8 mouse cellular contexts compared by ENCODE assay signal in the genomic region with DNA sequence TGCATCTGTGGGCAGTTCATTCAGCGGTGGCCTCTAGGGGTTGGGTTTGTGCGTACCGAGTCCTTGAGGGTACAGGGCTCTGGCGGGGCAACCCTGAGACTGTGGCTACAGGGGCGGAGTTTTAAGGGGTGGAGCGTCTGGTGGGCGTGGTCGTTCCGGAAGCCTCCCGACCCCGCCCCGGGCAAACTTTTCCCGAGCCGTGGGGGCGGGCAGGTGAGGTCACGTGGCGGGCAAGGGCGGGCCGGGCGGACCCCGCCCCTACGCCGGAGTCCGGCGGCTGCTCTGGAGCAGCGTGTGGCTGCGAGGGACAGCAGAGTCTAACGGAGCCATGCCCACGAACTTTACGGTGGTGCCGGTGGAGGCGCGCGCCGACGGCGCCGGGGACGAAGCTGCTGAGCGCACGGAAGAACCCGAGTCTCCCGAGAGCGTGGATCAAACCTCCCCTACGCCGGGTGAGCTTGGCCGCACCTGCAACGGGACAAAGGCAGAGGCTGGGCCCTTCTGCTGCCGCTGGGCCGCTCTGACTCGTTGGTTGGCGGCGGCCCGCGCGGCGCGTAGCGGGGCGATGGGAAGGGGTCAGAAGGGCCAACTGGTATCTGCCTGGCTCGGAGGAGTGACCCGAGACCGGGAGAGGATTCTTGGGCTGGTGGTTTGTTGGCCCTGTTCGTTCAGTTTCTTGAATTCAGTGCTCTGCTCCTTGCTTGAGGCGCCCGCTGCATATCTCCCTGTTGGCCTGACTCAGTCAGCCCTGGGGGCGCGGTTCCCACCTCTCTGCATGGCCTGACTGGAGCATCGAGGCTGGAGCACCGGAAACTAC. TPM values are rescaled to one million over a fixed set of nuclear protein-coding genes. Genes with fewer than 3 reads are reported as not detected.
A peak's percentile ranks its signal among the peaks of the same experiment; 100 is the strongest.
DNase-seq lines count a peak whose midpoint lies in the region; ATAC-seq and TF ChIP-seq lines count a peak whose summit lies in the region.

No protein-coding gene starts in this region.

- H3K9me3 ChIP-seq in embryonic facial prominence, embryonic 15.5 days (replicated peaks), result no peaks in the 10 kb centered on the region
- H3K9me3 ChIP-seq in heart, embryonic 10.5 days, result no peaks in the 10 kb centered on the region
- H3K9me3 ChIP-seq in liver, embryonic 14.5 days (ENCODE audit: control insufficient read depth, low read length), result no peaks in the 10 kb centered on the region
- H3K9me3 ChIP-seq in stomach, embryonic 16.5 days (replicated peaks; ENCODE audit: control insufficient read depth, low read length), result no peaks in the 10 kb centered on the region

- no peaks in the 10 kb centered on the region for H3K36me3 ChIP-seq in embryonic facial prominence, embryonic 15.5 days
- H3K36me3 ChIP-seq in heart, embryonic 10.5 days, result peaks cover 4% of the 10 kb centered on the region; the same call in 1 of the 2 replicates
- H3K36me3 ChIP-seq in liver, embryonic 14.5 days (replicated peaks; ENCODE audit: control insufficient read depth, insufficient read depth, low read depth), result no peaks in the 10 kb centered on the region
- no peaks in the 10 kb centered on the region for H3K36me3 ChIP-seq in stomach, embryonic 16.5 days (ENCODE audit: control insufficient read depth, insufficient read depth, low read length)

- peak; percentile 84 for DNase-seq in 3T3-L1 (ENCODE audit: low read depth, low spot score)
- DNase-seq in ZHBTc4 (ENCODE audit: low read depth, low spot score), result peak; percentile 95
- peak; percentile 95 for DNase-seq in heart, embryonic 10.5 days (ENCODE audit: low spot score)
- DNase-seq in kidney, adult 9 months, result peak; percentile 98
- DNase-seq in liver, embryonic 14.5 days (ENCODE audit: low read depth in 3 of 3, low spot score in 3 of 3), result peak; percentile 65 to 72 (median 71)
- DNase-seq in natural killer cell, adult 2 months (ENCODE audit: low spot score in 2 of 2), result peak; percentile 84 to 86

- H3K4me3 ChIP-seq in embryonic facial prominence, embryonic 15.5 days (replicated peaks), result peak overlapping the region; percentile 66
- H3K4me3 ChIP-seq in heart, embryonic 10.5 days, result peak overlapping the region; percentile 84
- peak overlapping the region; percentile 53 to 63 for H3K4me3 ChIP-seq in liver, embryonic 14.5 days (ENCODE audit: insufficient read depth in 1 of 2, low read depth in 2 of 2, low read length in 2 of 2)
- H3K4me3 ChIP-seq in stomach, embryonic 16.5 days (replicated peaks; ENCODE audit: low read length), result peak overlapping the region; percentile 77

- H3K4me2 ChIP-seq in embryonic facial prominence, embryonic 15.5 days (replicated peaks), result peak overlapping the region; percentile 89
- peak overlapping the region; percentile 62 for H3K4me2 ChIP-seq in liver, embryonic 14.5 days (ENCODE audit: low read depth)
- H3K4me2 ChIP-seq in stomach, embryonic 16.5 days (ENCODE audit: low read depth, low read length), result peak overlapping the region; percentile 97

- peak overlapping the region; percentile 56 for H3K9ac ChIP-seq in embryonic facial prominence, embryonic 15.5 days
- H3K9ac ChIP-seq in liver, embryonic 14.5 days (replicated peaks), result peak overlapping the region; percentile 60
- H3K9ac ChIP-seq in stomach, embryonic 16.5 days (ENCODE audit: low read length), result peak overlapping the region; percentile 86

- peak overlapping the region; percentile 30; the same call in 1 of the 2 replicates for H3K27ac ChIP-seq in embryonic facial prominence, embryonic 15.5 days (replicated peaks)
- H3K27ac ChIP-seq in heart, embryonic 10.5 days, result peak overlapping the region; percentile 95
- H3K27ac ChIP-seq in liver, embryonic 14.5 days, result no peak overlapping the region
- H3K27ac ChIP-seq in stomach, embryonic 16.5 days (ENCODE audit: low read length), result peak overlapping the region; percentile 42

- H3K4me1 ChIP-seq in embryonic facial prominence, embryonic 15.5 days, result peaks cover 39% of the 10 kb centered on the region
- H3K4me1 ChIP-seq in heart, embryonic 10.5 days, result peaks cover 60% of the 10 kb centered on the region
- H3K4me1 ChIP-seq in liver, embryonic 14.5 days (replicated peaks; ENCODE audit: control insufficient read depth in 2 of 2, insufficient read depth in 2 of 2, low read length in 1 of 2), result peaks cover 0 to 17% of the 10 kb centered on the region in 2 experiments; a peak in 3 of 4 replicates
- peaks cover 31% of the 10 kb centered on the region for H3K4me1 ChIP-seq in stomach, embryonic 16.5 days (ENCODE audit: control insufficient read depth, insufficient read depth, low read length)

- H3K27me3 ChIP-seq in embryonic facial prominence, embryonic 15.5 days, result no peaks in the 10 kb centered on the region
- 0 out of 2 replicates have a peak, but pooled peaks cover 5% of the 10 kb centered on the region for H3K27me3 ChIP-seq in heart, embryonic 10.5 days (ENCODE audit: insufficient read depth, poor library complexity, severe bottlenecking)
- no peaks in the 10 kb centered on the region for H3K27me3 ChIP-seq in liver, embryonic 14.5 days (ENCODE audit: control insufficient read depth, insufficient read depth, low read length)
- H3K27me3 ChIP-seq in stomach, embryonic 16.5 days (ENCODE audit: control insufficient read depth, insufficient read depth, low read length), result no peaks in the 10 kb centered on the region

- TF ChIP-seq EP300 in liver, embryonic 14.5 days (IDR thresholded peaks at IDR 0.05; ENCODE audit: low read depth), result no peak

- under 1% methylated on average over 70 of the region's 70 CpGs for WGBS in embryonic facial prominence, embryonic 15.5 days
- under 1% methylated on average over 70 of the region's 70 CpGs for WGBS in heart, embryonic 10.5 days
- WGBS in liver, embryonic 14.5 days (ENCODE audit: insufficient replicate concordance), result under 1% methylated on average over 70 of the region's 70 CpGs
- under 1% methylated on average over 70 of the region's 70 CpGs for WGBS in stomach, embryonic 16.5 days

- TF ChIP-seq CTCF in liver, embryonic 14.5 days (IDR thresholded peaks at IDR 0.05; ENCODE audit: low read depth), result no peak

- ATAC-seq in embryonic facial prominence, embryonic 15.5 days (ENCODE audit: insufficient number of reproducible peaks, low FRiP score, low TSS enrichment, low read depth), result peak; percentile 90
- ATAC-seq in liver, embryonic 14.5 days (ENCODE audit: insufficient read depth), result peak; percentile 88
- ATAC-seq in stomach, embryonic 16.5 days (ENCODE audit: insufficient read depth, low FRiP score), result peak; percentile 93

RNA-seq across cellular contexts. Expression of a gene that starts 30.8 kb away (rescaled TPM):
- polyA plus RNA-seq in embryonic facial prominence, embryonic 15.5 days (2015; fragmentation: Nextera tagmentation; extraction: Ambion mirVana), result 14.4 and 18.4 TPM in 2 replicates
- 36.3 and 46.7 TPM in 2 replicates for polyA plus RNA-seq in heart, embryonic 10.5 days (2016; fragmentation: Nextera tagmentation; extraction: Ambion mirVana)
- 9.2 and 9.9 TPM in 2 replicates for polyA plus RNA-seq in liver, embryonic 14.5 days (2012; rRNA removed)
- 7.8 and 9.8 TPM in 2 replicates for polyA plus RNA-seq in liver, embryonic 14.5 days (2014; fragmentation: Nextera tagmentation; extraction: Ambion mirVana)
- polyA plus RNA-seq in stomach, embryonic 16.5 days (2015; fragmentation: Nextera tagmentation; extraction: Ambion mirVana), result 22.8 and 26.1 TPM in 2 replicates

RNA-seq across cellular contexts. Expression of a gene that starts 59.0 kb away (rescaled TPM):
- polyA plus RNA-seq in embryonic facial prominence, embryonic 15.5 days (2015; fragmentation: Nextera tagmentation; extraction: Ambion mirVana), result 0.25 and 0.62 TPM in 2 replicates
- 0.06 TPM in 1 of 2 replicates, not detected in the other for polyA plus RNA-seq in heart, embryonic 10.5 days (2016; fragmentation: Nextera tagmentation; extraction: Ambion mirVana)
- 1.2 and 1.4 TPM in 2 replicates for polyA plus RNA-seq in liver, embryonic 14.5 days (2012; rRNA removed)
- polyA plus RNA-seq in liver, embryonic 14.5 days (2014; fragmentation: Nextera tagmentation; extraction: Ambion mirVana), result 1.0 and 1.2 TPM in 2 replicates
- 3.3 and 3.4 TPM in 2 replicates for polyA plus RNA-seq in stomach, embryonic 16.5 days (2015; fragmentation: Nextera tagmentation; extraction: Ambion mirVana)
